Mouse (Mus musculus) G1E (cell line): ENCODE measurements around the gene Guk1. TPM values are rescaled to one million over a fixed set of nuclear protein-coding genes. Genes with fewer than 3 reads are reported as not detected.
A peak's percentile ranks its signal among the peaks of the same experiment; 100 is the strongest.

Experiments
- ATAC-seq: 2 replicates; pipeline ENCODE4 v1.8.0; 2016; ENCODE audit warnings: mild to moderate bottlenecking; ENCODE audit not compliant: insufficient number of reproducible peaks, poor library complexity, low FRiP score, severe bottlenecking; ENCODE audit errors: extremely low read depth
- DNase-seq: peaks from one replicate; pipeline ENCODE4 v3.0.0; 2012; ENCODE audit warnings: low spot score
- H3K27me3 ChIP-seq: 2 replicates; pipeline ENCODE4 v1.6.1; 2012; ENCODE audit warnings: mild to moderate bottlenecking, low read length, inconsistent platforms; ENCODE audit not compliant: insufficient read depth
- H3K36me3 ChIP-seq: replicated peaks from 2 replicates; pipeline ENCODE3; 2012; ENCODE audit warnings: mild to moderate bottlenecking, inconsistent platforms
- H3K4me1 ChIP-seq: 2 replicates; pipeline ENCODE4 v1.6.1; 2012; ENCODE audit warnings: low read depth, low read length, inconsistent platforms, mixed read lengths; ENCODE audit not compliant: insufficient read depth
- H3K4me3 ChIP-seq: 2 replicates; pipeline ENCODE4 v1.5.1; 2012; ENCODE audit warnings: low read depth, mild to moderate bottlenecking, inconsistent platforms, low read length, moderate library complexity, mixed read lengths
- H3K9me3 ChIP-seq: replicated peaks from 2 replicates; pipeline ENCODE4 v1.6.1; 2012; ENCODE audit warnings: inconsistent platforms
- CTCF ChIP-seq: IDR thresholded peaks from 2 replicates; pipeline ENCODE4 v1.5.1; 2012; ENCODE audit warnings: low read depth, low read length, inconsistent platforms, mixed read lengths
- GATA1 ChIP-seq: IDR thresholded peaks from 2 replicates; pipeline ENCODE4 v1.6.1; 2012; ENCODE audit warnings: borderline replicate concordance, low read length, inconsistent platforms, mixed read lengths
- GATA2 ChIP-seq: IDR thresholded peaks from 2 replicates; pipeline ENCODE4 v1.6.1; 2012; ENCODE audit warnings: low read depth, low read length, inconsistent platforms, borderline replicate concordance
- POLR2AphosphoS5 ChIP-seq: IDR thresholded peaks from 2 replicates; pipeline ENCODE4 v1.6.1; 2012; ENCODE audit warnings: low read depth, low read length, inconsistent platforms; ENCODE audit not compliant: insufficient replicate concordance
- TAL1 ChIP-seq: conservative IDR thresholded peaks from 2 replicates; pipeline ENCODE4 v1.6.1; 2012; ENCODE audit warnings: low read depth, low read length, inconsistent platforms, mixed read lengths
- polyA plus RNA-seq: library from polyadenylated mRNA; stranded (reverse); fragments of >175 nt; gene quantifications from 2 replicates; pipeline ENCODE4 v1.2.3, GENCODE M21; 2012
- total RNA-seq, 2 experiments: library from RNA; stranded (forward) in 1 of 2; stranded (reverse) in 1 of 2; fragments of 200-1000 nt in 1 of 2; fragments of >200 nt in 1 of 2; fragmentation: Nextera tagmentation in 1 of 2; gene quantifications; 2 replicates each; pipeline ENCODE4 v1.2.3; 2014 to 2017

The Guk1 gene
- total RNA-seq (2014; fragmentation: Nextera tagmentation) (16.8 and 19.1 TPM in 2 replicates), total RNA-seq (2017) (37.5 and 38.2 TPM in 2 replicates), polyA plus RNA-seq (35.2 and 40.2 TPM in 2 replicates)

GRCm38 (mm10) chr11:59192059-59192386 is at the start of gene Guk1:
Guk1 (minus strand) TSS chr11:59192212.
- no peak for ATAC-seq
- H3K9me3 ChIP-seq: no peaks in the 10 kb centered on the region
- H3K4me3 ChIP-seq: peak within 1 kb of the TSS; percentile 80
- peaks cover 36% of the 10 kb centered on the region for H3K4me1 ChIP-seq
- DNase-seq: no peak
- peaks cover 33% of the 10 kb centered on the region for H3K36me3 ChIP-seq
- peaks cover 3% of the 10 kb centered on the region for H3K27me3 ChIP-seq
- TF ChIP-seq TAL1: no peak

GRCm38 (mm10) chr11:59239796-59240195 is 47.8 kb upstream of the Guk1 start:
- H3K36me3 ChIP-seq: no peaks in the 10 kb centered on the region
- peaks cover 3% of the 10 kb centered on the region for H3K4me1 ChIP-seq
- ATAC-seq (no peak), DNase-seq (no peak)
- no peaks in the 10 kb centered on the region for H3K9me3 ChIP-seq
- no peak overlapping the region for H3K4me3 ChIP-seq
- peaks cover 77% of the 10 kb centered on the region for H3K27me3 ChIP-seq
- no peak for TF ChIP-seq GATA2
- TF ChIP-seq CTCF: no peak

- H3K4me1 ChIP-seq: peaks cover 3% of the 10 kb centered on the region
- H3K9me3 ChIP-seq: no peaks in the 10 kb centered on the region
- H3K27me3 ChIP-seq: peaks cover 73% of the 10 kb centered on the region
- no peak overlapping the region for H3K4me3 ChIP-seq
- DNase-seq (no peak), ATAC-seq (no peak)
- TF ChIP-seq GATA2 (no peak), CTCF (no peak), POLR2AphosphoS5 (no peak), TAL1 (no peak), GATA1 (no peak)
- H3K36me3 ChIP-seq: no peaks in the 10 kb centered on the region
Measured at GRCm38 (mm10) chr11:59239428-59239785, 47.4 kb upstream of the Guk1 start.

- Histone ChIP-seq H3K4me1 (peaks cover 3% of the 10 kb centered on the region), H3K27me3 (peaks cover 66% of the 10 kb centered on the region), H3K36me3 (no peaks in the 10 kb centered on the region), H3K9me3 (no peaks in the 10 kb centered on the region), H3K4me3 (no peak overlapping the region)
- peak; percentile 40; the same call in 1 of the 2 replicates for ATAC-seq
- TF ChIP-seq POLR2AphosphoS5: no peak
- TF ChIP-seq GATA2: no peak
- no peak for TF ChIP-seq TAL1
- TF ChIP-seq CTCF: no peak
- TF ChIP-seq GATA1: no peak
- no peak for DNase-seq
Measured at GRCm38 (mm10) chr11:59238525-59239427, 46.8 kb upstream of the Guk1 start.

- Histone ChIP-seq H3K27me3 (peaks cover 17% of the 10 kb centered on the region), H3K4me3 (no peak overlapping the region)
- no peak for TF ChIP-seq CTCF
Measured at GRCm38 (mm10) chr11:59232797-59233196, 40.8 kb upstream of the Guk1 start.

GRCm38 (mm10) chr11:59230144-59230760 is 38.2 kb upstream of the Guk1 start:
- ATAC-seq: no peak
- Histone ChIP-seq H3K4me3 (no peak overlapping the region), H3K36me3 (peaks cover 13% of the 10 kb centered on the region), H3K27me3 (peaks cover 6% of the 10 kb centered on the region), H3K9me3 (no peaks in the 10 kb centered on the region), H3K4me1 (peaks cover 43% of the 10 kb centered on the region)
- TF ChIP-seq CTCF: peak; percentile 56
- TF ChIP-seq GATA1: no peak
- DNase-seq: peak; percentile 57

More at GRCm38 (mm10) chr11:59232797-59233196, 40.8 kb upstream of the Guk1 start:
- Histone ChIP-seq H3K9me3 (no peaks in the 10 kb centered on the region), H3K4me1 (peaks cover 26% of the 10 kb centered on the region), H3K36me3 (no peaks in the 10 kb centered on the region)
- ATAC-seq: no peak
- no peak for DNase-seq
